Mouse (Mus musculus) hindbrain, embryonic 16.5 days (tissue): ENCODE measurements around the gene Ikbke. TPM values are rescaled to one million over a fixed set of nuclear protein-coding genes. Genes with fewer than 3 reads are reported as not detected.

Source experiments
- polyA plus RNA-seq: library from polyadenylated mRNA; unstranded; fragments of >200 nt; fragmentation: Nextera tagmentation; extraction: Ambion mirVana; gene quantifications from 2 replicates; pipeline ENCODE4 v1.2.1, GENCODE M21; 2015

Gene Ikbke
- polyA plus RNA-seq, 1 experiment from 2014 or later, result 0.76 TPM

Other genes starting within 250 kb of the Ikbke start
- gene Mapkapk2, start 181.8 kb downstream of the Ikbke start, polyA plus RNA-seq, result 9.1 and 15.7 TPM in 2 replicates
- 12.2 and 14.5 TPM in 2 replicates for gene Dyrk3, start 141.3 kb downstream of the Ikbke start, polyA plus RNA-seq
- 48.0 and 50.5 TPM in 2 replicates for gene Eif2d, start 126.4 kb downstream of the Ikbke start, polyA plus RNA-seq
- gene Rassf5, start 34.3 kb downstream of the Ikbke start, polyA plus RNA-seq, result 5.5 and 6.7 TPM in 2 replicates
- gene Srgap2, start 247.7 kb upstream of the Ikbke start, polyA plus RNA-seq, result 24.6 and 30.4 TPM in 2 replicates
- 1.1 and 1.6 TPM in 2 replicates for gene Fam72a, start 248.3 kb upstream of the Ikbke start, polyA plus RNA-seq